Mouse (Mus musculus): ENCODE data around the gene Csf2rb. TPM values are rescaled to one million over a fixed set of nuclear protein-coding genes. Genes with fewer than 3 reads are reported as not detected.
"Not testable (repeated sequence)": the region's sequence is repeated elsewhere in the genome, so short reads cannot be mapped to it uniquely, and the experiment has no call there.

The Csf2rb gene
- polyA plus RNA-seq, 1 experiment from 2014 or later = 0.44 TPM

DNA sequence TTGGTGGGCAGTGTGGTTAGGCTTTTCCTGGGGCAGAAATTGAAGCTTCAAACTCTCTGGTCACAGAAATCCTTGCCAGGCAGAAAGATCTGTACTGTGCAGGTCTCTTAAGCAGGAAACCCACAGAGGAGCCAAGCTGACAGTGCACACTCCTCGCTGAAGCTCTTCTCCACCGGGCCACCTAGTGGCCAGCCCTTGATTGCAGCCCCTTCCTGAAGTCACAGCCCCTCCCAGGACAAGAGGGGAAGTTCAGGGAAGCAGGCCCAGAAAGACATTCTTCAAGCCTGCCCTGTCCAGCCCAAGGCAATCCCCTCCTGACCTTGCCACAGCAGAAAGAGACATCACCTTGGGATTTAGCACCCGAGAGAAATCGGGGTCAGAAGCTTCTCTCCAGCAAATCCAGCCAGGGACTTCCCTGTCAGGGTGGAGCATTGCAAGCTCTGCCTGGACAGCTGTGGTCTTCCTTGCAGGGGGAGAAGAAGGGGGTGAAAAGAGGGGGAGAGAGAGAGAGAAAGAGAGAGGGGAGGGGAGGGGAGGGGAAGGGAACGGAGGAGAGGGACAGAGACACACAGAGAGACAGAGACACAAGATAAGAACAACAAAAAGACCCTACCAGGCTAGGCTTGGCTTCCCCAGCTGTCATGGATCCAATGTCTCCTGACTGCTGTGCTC is 4.6 kb upstream of the Csf2rb start:
- H3K27me3 ChIP-seq (replicated peaks; ENCODE audit: control insufficient read depth, insufficient read depth, low read length) = no peaks in the 10 kb centered on the region
- DNase-seq (ENCODE audit: low spot score) = peak; percentile 59
- no peak overlapping the region for H3K27ac ChIP-seq (ENCODE audit: low read depth, low read length)
- H3K36me3 ChIP-seq (ENCODE audit: control insufficient read depth, insufficient read depth, low read length) = no peaks in the 10 kb centered on the region
- ATAC-seq = no peak
- WGBS = 23% methylated on average over 5 of the region's 5 CpGs
- H3K9ac ChIP-seq (ENCODE audit: low read length) = no peak overlapping the region
- H3K9me3 ChIP-seq (replicated peaks; ENCODE audit: control insufficient read depth, low read length) = no peaks in the 10 kb centered on the region
- no peak overlapping the region for H3K4me3 ChIP-seq (ENCODE audit: low read depth, low read length)
- no peak overlapping the region for H3K4me2 ChIP-seq (ENCODE audit: low read length)
- H3K4me1 ChIP-seq (ENCODE audit: control insufficient read depth, insufficient read depth, low read length) = no peaks in the 10 kb centered on the region

DNA sequence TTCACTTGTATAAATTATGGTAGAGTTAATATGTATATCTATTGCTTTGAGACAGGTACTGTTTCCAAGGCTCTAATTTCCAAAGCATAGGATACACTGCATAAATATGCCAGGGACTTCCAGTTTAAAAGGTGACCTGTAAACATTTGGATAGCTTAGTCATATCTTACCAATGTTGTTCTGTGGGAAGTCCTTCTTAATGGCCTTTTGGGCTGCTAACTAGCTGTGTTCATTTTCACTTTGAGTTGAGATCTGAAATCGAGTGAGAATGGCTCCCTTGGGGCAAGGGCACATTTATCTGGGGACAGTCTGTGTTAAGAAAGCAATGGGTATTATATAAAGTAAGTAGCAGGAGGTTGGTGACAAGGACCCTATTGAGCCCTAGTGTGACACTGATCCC is 2.2 kb upstream of the Csf2rb start:
- ATAC-seq = no peak
- Histone ChIP-seq H3K9me3 (replicated peaks; ENCODE audit: control insufficient read depth, low read length) (no peaks in the 10 kb centered on the region), H3K27ac (ENCODE audit: low read depth, low read length) (no peak overlapping the region), H3K9ac (ENCODE audit: low read length) (no peak overlapping the region), H3K4me1 (ENCODE audit: control insufficient read depth, insufficient read depth, low read length) (no peaks in the 10 kb centered on the region), H3K4me2 (ENCODE audit: low read length) (no peak overlapping the region), H3K36me3 (ENCODE audit: control insufficient read depth, insufficient read depth, low read length) (no peaks in the 10 kb centered on the region), H3K4me3 (ENCODE audit: low read depth, low read length) (no peak overlapping the region), H3K27me3 (replicated peaks; ENCODE audit: control insufficient read depth, insufficient read depth, low read length) (no peaks in the 10 kb centered on the region)
- no peak for DNase-seq (ENCODE audit: low spot score)
- WGBS = 65% methylated on average over 1 of the region's 1 CpGs

DNA sequence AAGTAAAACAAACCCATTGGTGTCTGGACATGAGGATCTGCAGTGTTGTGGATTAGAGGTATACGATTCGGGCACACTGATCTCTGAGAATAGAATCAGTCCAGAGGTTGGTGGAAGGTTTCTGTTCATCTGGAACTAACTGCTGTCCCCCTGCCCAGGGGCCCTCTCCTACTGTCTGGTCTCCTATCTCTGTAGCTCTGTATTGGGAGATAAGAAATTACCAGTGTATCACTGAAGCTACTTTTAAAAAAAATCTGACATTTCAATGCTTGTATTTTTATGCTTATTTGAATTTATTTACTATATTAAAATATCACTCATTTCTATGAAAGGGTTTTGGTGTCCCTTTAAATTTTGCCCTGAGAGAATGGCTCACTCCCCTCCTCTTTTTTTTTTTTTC is 1.3 kb upstream of the Csf2rb start:
- no peaks in the 10 kb centered on the region for H3K27me3 ChIP-seq (replicated peaks; ENCODE audit: control insufficient read depth, insufficient read depth, low read length)
- no peak overlapping the region for H3K4me3 ChIP-seq (ENCODE audit: low read depth, low read length)
- H3K36me3 ChIP-seq (ENCODE audit: control insufficient read depth, insufficient read depth, low read length) = no peaks in the 10 kb centered on the region
- no peaks in the 10 kb centered on the region for H3K4me1 ChIP-seq (ENCODE audit: control insufficient read depth, insufficient read depth, low read length)
- ATAC-seq (no peak), DNase-seq (ENCODE audit: low spot score) (no peak)
- no peak overlapping the region for H3K27ac ChIP-seq (ENCODE audit: low read depth, low read length)
- H3K9ac ChIP-seq (ENCODE audit: low read length) = no peak overlapping the region
- 88% methylated on average over 2 of the region's 2 CpGs for WGBS
- no peaks in the 10 kb centered on the region for H3K9me3 ChIP-seq (replicated peaks; ENCODE audit: control insufficient read depth, low read length)
- H3K4me2 ChIP-seq (ENCODE audit: low read length) = no peak overlapping the region

DNA sequence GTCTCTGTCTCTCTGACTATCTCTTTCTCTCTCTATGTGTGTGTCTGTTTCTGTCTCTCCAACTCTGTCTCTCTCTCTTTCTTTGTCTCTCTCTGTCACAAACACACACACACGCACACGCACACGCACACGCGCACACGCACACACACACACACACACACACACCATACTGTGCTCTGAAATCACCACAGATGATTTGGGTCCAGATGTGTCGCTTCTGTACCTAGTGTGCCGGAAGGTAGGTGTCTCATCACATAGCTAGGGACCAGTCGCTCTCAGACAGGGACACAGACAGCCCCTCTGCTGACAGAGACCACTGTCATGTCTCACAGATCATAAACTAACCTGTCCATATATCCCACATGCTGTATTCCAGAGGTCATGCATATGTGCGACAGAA is 1.2 kb downstream of the Csf2rb start:
- no peaks in the 10 kb centered on the region for H3K4me1 ChIP-seq (ENCODE audit: control insufficient read depth, insufficient read depth, low read length)
- no peaks in the 10 kb centered on the region for H3K36me3 ChIP-seq (ENCODE audit: control insufficient read depth, insufficient read depth, low read length)
- H3K27ac ChIP-seq (ENCODE audit: low read depth, low read length) = no peak overlapping the region
- H3K4me3 ChIP-seq (ENCODE audit: low read depth, low read length) = no peak overlapping the region
- ATAC-seq (no peak), DNase-seq (ENCODE audit: low spot score) (no peak)
- no peak overlapping the region for H3K9ac ChIP-seq (ENCODE audit: low read length)
- no peaks in the 10 kb centered on the region for H3K9me3 ChIP-seq (replicated peaks; ENCODE audit: control insufficient read depth, low read length)
- 90% methylated on average over 10 of the region's 10 CpGs for WGBS
- H3K4me2 ChIP-seq (ENCODE audit: low read length) = no peak overlapping the region
- no peaks in the 10 kb centered on the region for H3K27me3 ChIP-seq (replicated peaks; ENCODE audit: control insufficient read depth, insufficient read depth, low read length)

DNA sequence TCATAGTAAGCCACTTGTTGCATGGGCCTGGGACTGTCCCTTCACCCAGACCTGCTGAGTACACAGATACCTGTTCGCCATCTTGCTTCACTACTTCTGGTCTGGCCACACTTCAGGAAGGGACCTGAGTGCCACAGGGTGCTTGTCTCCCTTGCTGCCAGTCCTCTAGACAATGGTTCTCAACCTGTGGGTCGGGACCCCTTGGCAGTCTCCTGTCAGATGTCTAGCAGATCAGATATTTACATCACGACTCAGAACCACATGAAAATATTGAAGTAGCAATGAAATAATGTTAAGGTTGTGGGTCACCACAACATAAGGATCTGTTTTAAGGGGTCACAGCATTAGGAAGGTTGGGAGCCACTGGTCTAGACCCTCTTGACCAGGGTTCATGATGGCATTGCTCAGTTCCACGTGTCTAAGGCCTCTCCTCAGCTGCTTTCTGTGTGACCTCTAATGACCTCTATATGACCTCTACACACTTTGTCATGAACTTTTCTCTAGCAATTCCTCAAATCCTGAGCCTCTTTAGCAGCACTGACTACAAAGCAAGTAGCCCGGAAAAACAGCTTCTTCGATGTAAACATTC is 2.3 kb downstream of the Csf2rb start:
- H3K9ac ChIP-seq (ENCODE audit: low read length) = not testable (repeated sequence)

DNA sequence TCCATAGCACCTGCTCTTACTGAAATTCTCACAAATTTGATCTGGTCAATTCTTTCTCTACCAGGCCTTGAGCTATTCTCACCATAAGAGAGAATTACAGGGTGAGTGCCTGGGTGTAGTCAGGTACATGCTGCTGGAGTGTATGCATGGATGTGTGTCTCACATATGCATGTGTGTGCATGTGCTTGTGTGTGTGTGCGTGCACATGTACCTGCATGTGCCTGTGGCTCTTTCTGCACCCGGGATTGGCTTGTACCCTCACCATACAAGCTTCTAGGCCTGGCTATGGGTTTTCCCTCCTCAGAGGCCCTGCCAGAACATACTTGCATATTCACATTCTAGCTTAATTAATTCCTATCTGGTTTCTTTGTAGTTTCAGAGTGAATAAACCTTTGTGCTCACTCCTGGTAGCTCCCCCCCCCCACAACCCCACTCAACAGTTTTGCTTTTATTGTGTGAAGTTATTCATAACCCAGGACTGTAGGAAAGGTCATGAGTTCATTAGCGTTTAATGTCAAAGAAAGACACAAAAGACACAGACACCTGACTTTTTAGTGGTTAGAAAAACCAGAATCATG is 3.1 kb downstream of the Csf2rb start:
- Histone ChIP-seq H3K4me2 (ENCODE audit: low read length) (no peak overlapping the region), H3K9ac (ENCODE audit: low read length) (no peak overlapping the region), H3K36me3 (ENCODE audit: control insufficient read depth, insufficient read depth, low read length) (no peaks in the 10 kb centered on the region), H3K4me1 (ENCODE audit: control insufficient read depth, insufficient read depth, low read length) (no peaks in the 10 kb centered on the region), H3K9me3 (replicated peaks; ENCODE audit: control insufficient read depth, low read length) (no peaks in the 10 kb centered on the region), H3K4me3 (ENCODE audit: low read depth, low read length) (no peak overlapping the region), H3K27ac (ENCODE audit: low read depth, low read length) (no peak overlapping the region), H3K27me3 (replicated peaks; ENCODE audit: control insufficient read depth, insufficient read depth, low read length) (no peaks in the 10 kb centered on the region)
- ATAC-seq = no peak
- WGBS = 60% methylated on average over 3 of the region's 3 CpGs
- DNase-seq (ENCODE audit: low spot score) = no peak

More for the DNA sequence above, 2.3 kb downstream of the Csf2rb start:
- not testable (repeated sequence) for H3K4me2 ChIP-seq (ENCODE audit: low read length); H3K36me3 ChIP-seq (ENCODE audit: control insufficient read depth, insufficient read depth, low read length); H3K27me3 ChIP-seq (replicated peaks; ENCODE audit: control insufficient read depth, insufficient read depth, low read length); H3K9me3 ChIP-seq (replicated peaks; ENCODE audit: control insufficient read depth, low read length); DNase-seq (ENCODE audit: low spot score); H3K27ac ChIP-seq (ENCODE audit: low read depth, low read length); ATAC-seq; H3K4me3 ChIP-seq (ENCODE audit: low read depth, low read length); H3K4me1 ChIP-seq (ENCODE audit: control insufficient read depth, insufficient read depth, low read length)
- 87% methylated on average over 6 of the region's 6 CpGs for WGBS

DNA sequence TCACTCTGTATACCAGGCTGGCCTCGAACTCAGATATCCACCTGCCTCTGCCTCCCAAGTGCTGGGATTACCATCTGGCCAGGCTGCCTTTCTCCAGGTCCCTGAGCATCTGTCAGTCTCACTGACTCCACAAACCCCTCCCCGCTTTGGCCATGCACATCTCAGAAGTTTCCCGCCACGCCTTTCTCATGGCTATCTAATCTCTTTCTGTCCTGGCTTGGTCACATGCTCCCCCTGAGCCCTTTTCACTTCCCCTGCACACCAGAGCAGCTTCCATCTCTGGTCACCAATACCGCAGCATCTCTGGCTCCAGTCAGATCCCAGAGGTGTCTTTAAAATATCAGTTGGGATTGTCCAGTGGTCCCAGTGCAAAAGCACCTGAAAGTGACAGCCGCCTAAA is 4.4 kb downstream of the Csf2rb start:
- not testable (repeated sequence) for H3K36me3 ChIP-seq (ENCODE audit: control insufficient read depth, insufficient read depth, low read length); H3K27me3 ChIP-seq (replicated peaks; ENCODE audit: control insufficient read depth, insufficient read depth, low read length); H3K4me3 ChIP-seq (ENCODE audit: low read depth, low read length); H3K4me2 ChIP-seq (ENCODE audit: low read length); ATAC-seq; H3K9ac ChIP-seq (ENCODE audit: low read length); H3K4me1 ChIP-seq (ENCODE audit: control insufficient read depth, insufficient read depth, low read length); H3K27ac ChIP-seq (ENCODE audit: low read depth, low read length); H3K9me3 ChIP-seq (replicated peaks; ENCODE audit: control insufficient read depth, low read length); DNase-seq (ENCODE audit: low spot score)
- 77% methylated on average over 6 of the region's 6 CpGs for WGBS

DNA sequence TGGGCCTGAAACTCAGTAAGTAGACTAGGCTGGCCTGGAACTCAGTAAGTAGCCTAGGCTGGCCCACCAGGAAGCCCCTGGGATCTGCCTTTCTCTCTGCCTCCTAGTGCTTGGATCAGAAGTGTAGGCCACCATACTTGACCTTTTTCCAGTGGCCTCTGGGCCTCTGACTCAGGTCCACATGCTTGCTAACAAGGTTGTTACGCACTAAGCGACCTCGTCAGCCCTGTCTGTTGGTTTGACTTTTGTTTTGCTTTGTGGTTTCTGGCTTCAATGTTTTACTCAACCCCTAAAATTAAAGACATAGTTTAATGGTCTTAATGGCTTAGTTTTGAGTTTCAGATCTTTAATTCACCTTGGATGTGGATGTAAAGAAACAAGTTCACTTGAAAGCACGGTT is 5.2 kb downstream of the Csf2rb start:
- WGBS = 85% methylated on average over 4 of the region's 4 CpGs
- Histone ChIP-seq H3K9me3 (replicated peaks; ENCODE audit: control insufficient read depth, low read length) (no peaks in the 10 kb centered on the region), H3K27me3 (replicated peaks; ENCODE audit: control insufficient read depth, insufficient read depth, low read length) (no peaks in the 10 kb centered on the region), H3K4me2 (ENCODE audit: low read length) (no peak overlapping the region), H3K27ac (ENCODE audit: low read depth, low read length) (no peak overlapping the region), H3K4me1 (ENCODE audit: control insufficient read depth, insufficient read depth, low read length) (no peaks in the 10 kb centered on the region), H3K9ac (ENCODE audit: low read length) (no peak overlapping the region), H3K4me3 (ENCODE audit: low read depth, low read length) (no peak overlapping the region), H3K36me3 (ENCODE audit: control insufficient read depth, insufficient read depth, low read length) (no peaks in the 10 kb centered on the region)
- ATAC-seq (no peak), DNase-seq (ENCODE audit: low spot score) (no peak)
